Mouse (Mus musculus) heart, postnatal 0 days (tissue): ENCODE measurements around the gene Lhfpl4. TPM values are rescaled to one million over a fixed set of nuclear protein-coding genes. Genes with fewer than 3 reads are reported as not detected.

Source experiments
- ATAC-seq: fragments of 200-750 bp; cut with Nextera tagmentation; 2 replicates; pipeline ENCODE4 v1.8.0; 2017; ENCODE audit warnings: low read depth, moderate number of reproducible peaks, moderate library complexity; ENCODE audit not compliant: insufficient read depth
- DNase-seq: peaks from one replicate; pipeline ENCODE4 v3.0.0-alpha.2; 2016; ENCODE audit warnings: low spot score
- H3K27ac ChIP-seq: fragments of 300-500 bp; sonication (generic); 2 replicates; pipeline ENCODE4 v1.5.1; 2014; ENCODE audit warnings: low read depth, mild to moderate bottlenecking
- H3K27me3 ChIP-seq: fragments of 300-500 bp; sonication (generic); 2 replicates; pipeline ENCODE4 v1.6.1; 2014; ENCODE audit warnings: low read length, mixed read lengths; ENCODE audit not compliant: control insufficient read depth, insufficient read depth
- H3K36me3 ChIP-seq: fragments of 300-500 bp; sonication (generic); replicated peaks from 2 replicates; pipeline ENCODE4 v1.6.1; 2014; ENCODE audit warnings: low read length, mixed read lengths; ENCODE audit not compliant: control insufficient read depth, insufficient read depth
- H3K4me1 ChIP-seq: fragments of 300-500 bp; sonication (generic); 2 replicates; pipeline ENCODE4 v1.6.1; 2014; ENCODE audit warnings: antibody characterized with exemption; ENCODE audit not compliant: control insufficient read depth, insufficient read depth
- H3K4me2 ChIP-seq: fragments of 300-500 bp; sonication (generic); 2 replicates; pipeline ENCODE4 v1.6.1; 2014; ENCODE audit warnings: low read depth, mild to moderate bottlenecking, low read length, moderate library complexity
- H3K4me3 ChIP-seq: fragments of 300-500 bp; sonication (generic); 2 replicates; pipeline ENCODE4 v1.5.1; 2014; ENCODE audit warnings: low read depth, low read length
- H3K9ac ChIP-seq: fragments of 300-500 bp; sonication (generic); replicated peaks from 2 replicates; pipeline ENCODE4 v1.6.1; 2014; ENCODE audit warnings: low read depth, low read length, mixed read lengths
- H3K9me3 ChIP-seq: fragments of 300-500 bp; sonication (generic); replicated peaks from 2 replicates; pipeline ENCODE4 v1.6.1; 2016; ENCODE audit warnings: low read length; ENCODE audit not compliant: control insufficient read depth
- CTCF ChIP-seq: IDR thresholded peaks from 2 replicates; pipeline ENCODE4 v1.5.1; 2016; ENCODE audit warnings: antibody characterized with exemption, control low read depth, low read depth
- EP300 ChIP-seq: IDR thresholded peaks from 2 replicates; pipeline ENCODE4 v1.6.1; 2016; ENCODE audit warnings: antibody characterized with exemption, low read depth
- WGBS: fragments of 180-500 bp; shearing (Covaris S2); extraction: QIAGEN DNeasy Blood & Tissue Kit; methylation state at CpG from one replicate; pipeline ENCODE4 v1.1.7; 2014; 5-methylcytosine and 5-hydroxymethylcytosine counted together
- polyA plus RNA-seq: library from polyadenylated mRNA; unstranded; fragments of >200 nt; fragmentation: Nextera tagmentation; extraction: Ambion mirVana; gene quantifications from 2 replicates; pipeline ENCODE4 v1.2.1, GENCODE M21; 2015
- total RNA-seq: library from RNA; depleted of rRNA; stranded (reverse); fragments of >200 nt; gene quantifications from 2 replicates; pipeline ENCODE4 v1.2.3, GENCODE M21; 2014; ENCODE audit warnings: low replicate concordance

The Lhfpl4 gene
- total and polyA plus RNA-seq, 2 experiments from 2014 or later, result 0.25 to 0.38 TPM

- Histone ChIP-seq H3K36me3 (no peaks in the 10 kb centered on the region), H3K9ac (no peak overlapping the region), H3K27me3 (no peaks in the 10 kb centered on the region), H3K9me3 (no peaks in the 10 kb centered on the region), H3K4me3 (0 out of 2 replicates have a peak overlapping the region, but pooled peaks have one; percentile 2), H3K4me1 (peaks cover 14% of the 10 kb centered on the region), H3K4me2 (peak overlapping the region; percentile 47), H3K27ac (0 out of 2 replicates have a peak overlapping the region, but pooled peaks have one; percentile 53)
- ATAC-seq, result peak; percentile 70
- TF ChIP-seq EP300, result no peak
- no peak for TF ChIP-seq CTCF
- 33% methylated on average over 17 of the region's 17 CpGs for WGBS
- DNase-seq, result peak; percentile 85
Measured at GRCm38 (mm10) chr6:113166661-113167251, 28.4 kb downstream of the Lhfpl4 start.

GRCm38 (mm10) chr6:113163513-113163912 is 31.7 kb downstream of the Lhfpl4 start:
- H3K4me1 ChIP-seq, result peaks cover 14% of the 10 kb centered on the region
- H3K4me2 ChIP-seq, result no peak overlapping the region
- H3K9me3 ChIP-seq, result no peaks in the 10 kb centered on the region
- H3K36me3 ChIP-seq, result peaks cover 7% of the 10 kb centered on the region; the same call in 1 of the 2 replicates
- no peak overlapping the region for H3K4me3 ChIP-seq
- TF ChIP-seq CTCF (no peak), EP300 (no peak)
- no peak overlapping the region for H3K27ac ChIP-seq
- H3K9ac ChIP-seq, result no peak overlapping the region
- ATAC-seq, result no peak
- DNase-seq, result no peak
- H3K27me3 ChIP-seq, result no peaks in the 10 kb centered on the region

- Histone ChIP-seq H3K27me3 (no peaks in the 10 kb centered on the region), H3K4me3 (no peak overlapping the region), H3K27ac (no peak overlapping the region), H3K36me3 (peaks cover 20% of the 10 kb centered on the region; the same call in 1 of the 2 replicates), H3K4me2 (no peak overlapping the region), H3K9ac (no peak overlapping the region), H3K9me3 (no peaks in the 10 kb centered on the region), H3K4me1 (peaks cover 7% of the 10 kb centered on the region)
- ATAC-seq (no peak), DNase-seq (no peak)
- WGBS, result 85% methylated on average over 1 of the region's 1 CpGs
- TF ChIP-seq EP300, result no peak
- TF ChIP-seq CTCF, result no peak
Measured at GRCm38 (mm10) chr6:113161982-113162381, 33.2 kb downstream of the Lhfpl4 start.

GRCm38 (mm10) chr6:113160106-113160505 is 35.1 kb downstream of the Lhfpl4 start:
- H3K36me3 ChIP-seq, result peaks cover 33% of the 10 kb centered on the region
- H3K9ac ChIP-seq, result no peak overlapping the region
- H3K27ac ChIP-seq, result no peak overlapping the region
- no peaks in the 10 kb centered on the region for H3K27me3 ChIP-seq
- WGBS, result 92% methylated on average over 10 of the region's 10 CpGs
- TF ChIP-seq CTCF (no peak), EP300 (no peak)
- ATAC-seq (no peak), DNase-seq (no peak)
- no peaks in the 10 kb centered on the region for H3K9me3 ChIP-seq
- H3K4me2 ChIP-seq, result no peak overlapping the region
- H3K4me1 ChIP-seq, result no peaks in the 10 kb centered on the region; the same call in 1 of the 2 replicates
- H3K4me3 ChIP-seq, result no peak overlapping the region

- Histone ChIP-seq H3K4me3 (no peak overlapping the region), H3K4me2 (no peak overlapping the region), H3K27me3 (no peaks in the 10 kb centered on the region), H3K36me3 (peaks cover 72% of the 10 kb centered on the region), H3K4me1 (no peaks in the 10 kb centered on the region; the same call in 1 of the 2 replicates), H3K9me3 (no peaks in the 10 kb centered on the region), H3K27ac (peak overlapping the region; percentile 30; the same call in 1 of the 2 replicates), H3K9ac (no peak overlapping the region)
- 86% methylated on average over 4 of the region's 4 CpGs for WGBS
- ATAC-seq, result no peak
- no peak for DNase-seq
- TF ChIP-seq EP300 (no peak), CTCF (no peak)
Measured at GRCm38 (mm10) chr6:113156064-113156463, 39.1 kb downstream of the Lhfpl4 start.

- Histone ChIP-seq H3K4me2 (no peak overlapping the region), H3K4me1 (no peaks in the 10 kb centered on the region; the same call in 1 of the 2 replicates), H3K9me3 (no peaks in the 10 kb centered on the region), H3K27me3 (no peaks in the 10 kb centered on the region), H3K9ac (no peak overlapping the region), H3K4me3 (no peak overlapping the region), H3K36me3 (peaks cover 83% of the 10 kb centered on the region), H3K27ac (no peak overlapping the region)
- 81% methylated on average over 6 of the region's 6 CpGs for WGBS
- TF ChIP-seq CTCF, result no peak
- no peak for TF ChIP-seq EP300
- ATAC-seq (no peak), DNase-seq (no peak)
Measured at GRCm38 (mm10) chr6:113154886-113155285, 40.3 kb downstream of the Lhfpl4 start.
